Mouse (Mus musculus) olfactory bulb, adult 2 months (tissue): ENCODE results near the gene Irak1.

Source experiments
- CTCF ChIP-seq: fragments of 200-500 bp; IDR thresholded peaks from 2 replicates; pipeline ENCODE4 v1.5.1; 2012; ENCODE audit warnings: low read depth, mild to moderate bottlenecking, low read length, moderate library complexity; ENCODE audit not compliant: insufficient read depth
- POLR2A ChIP-seq: fragments of 200-500 bp; IDR thresholded peaks from 2 replicates; pipeline ENCODE4 v1.6.1; 2012; ENCODE audit warnings: mild to moderate bottlenecking, low read depth, low read length, moderate library complexity; ENCODE audit not compliant: insufficient read depth

GRCm38 (mm10) chrX:73967177-73968075, 56.3 kb downstream of the Irak1 start:
- peak; percentile 58; the same call in 1 of the 2 replicates for TF ChIP-seq POLR2A
- TF ChIP-seq CTCF: no peak
